Mouse (Mus musculus): ENCODE data around the gene Adcy3.
A peak's percentile ranks its signal among the peaks of the same experiment; 100 is the strongest.
"Not testable (repeated sequence)": the region's sequence is repeated elsewhere in the genome, so short reads cannot be mapped to it uniquely, and the experiment has no call there.

Gene Adcy3

DNA sequence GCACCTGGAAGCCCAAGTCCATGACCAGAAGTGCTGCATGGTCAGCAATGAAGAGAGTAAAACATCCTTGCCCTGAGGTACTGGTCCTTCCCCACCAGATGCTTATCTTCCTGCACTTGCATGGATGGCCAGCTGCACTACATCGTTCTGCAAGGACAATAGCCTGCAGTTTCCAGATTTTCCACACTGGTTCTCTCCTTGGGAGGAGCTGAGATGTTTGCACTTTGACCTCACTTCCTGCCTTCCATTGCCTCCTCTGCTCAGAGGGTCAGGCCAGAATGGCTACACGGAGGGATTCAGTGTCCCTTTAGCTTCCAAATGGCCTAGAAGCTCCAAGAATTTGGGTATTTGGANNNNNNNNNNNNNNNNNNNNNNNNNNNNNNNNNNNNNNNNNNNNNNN lies 51.7 kb downstream of the Adcy3 start:
- no peak for DNase-seq

DNA sequence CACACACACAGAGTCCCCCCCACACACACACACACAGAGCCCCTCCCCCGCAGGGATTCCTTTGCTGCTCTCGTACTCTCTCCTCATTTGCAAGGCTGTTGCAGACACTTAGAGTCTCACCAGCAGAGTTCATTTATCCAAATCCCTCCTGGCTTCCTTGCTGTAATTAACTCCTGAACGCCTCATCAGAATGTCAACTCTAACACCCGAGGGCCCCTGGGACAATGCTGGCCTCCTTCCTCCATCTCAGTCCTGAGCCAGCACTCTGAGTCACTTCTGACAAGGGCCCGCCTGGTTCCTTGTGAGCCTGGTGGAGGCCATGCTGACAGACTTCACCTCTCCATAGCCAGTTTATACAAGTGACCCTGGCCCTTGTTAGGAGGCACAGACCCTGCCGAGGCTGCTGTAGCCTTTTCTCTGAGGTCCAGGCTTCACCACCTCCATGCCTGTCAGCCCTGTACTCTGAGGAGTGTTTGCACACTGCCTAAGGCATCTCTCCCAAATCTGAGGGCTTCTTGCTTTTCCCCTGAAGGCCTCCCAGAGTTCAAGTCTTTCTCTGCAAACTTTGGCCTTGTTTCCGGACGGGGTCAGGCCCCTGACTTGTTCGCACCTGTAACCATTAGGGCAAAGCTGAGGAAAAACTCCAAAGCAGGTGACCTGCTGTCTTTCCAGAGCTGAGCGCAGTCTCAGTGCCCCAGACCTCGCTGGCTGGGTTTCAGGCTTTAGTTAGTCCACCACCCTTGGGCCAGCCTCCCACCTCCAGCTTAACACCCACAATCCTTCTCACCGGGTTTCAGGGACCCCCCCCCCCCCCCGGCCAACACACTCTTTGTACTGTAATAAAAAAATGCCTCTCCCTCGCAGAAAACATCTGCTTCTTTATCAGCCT lies 55.5 kb downstream of the Adcy3 start:
- peak; percentile 73 to 84 for DNase-seq

DNA sequence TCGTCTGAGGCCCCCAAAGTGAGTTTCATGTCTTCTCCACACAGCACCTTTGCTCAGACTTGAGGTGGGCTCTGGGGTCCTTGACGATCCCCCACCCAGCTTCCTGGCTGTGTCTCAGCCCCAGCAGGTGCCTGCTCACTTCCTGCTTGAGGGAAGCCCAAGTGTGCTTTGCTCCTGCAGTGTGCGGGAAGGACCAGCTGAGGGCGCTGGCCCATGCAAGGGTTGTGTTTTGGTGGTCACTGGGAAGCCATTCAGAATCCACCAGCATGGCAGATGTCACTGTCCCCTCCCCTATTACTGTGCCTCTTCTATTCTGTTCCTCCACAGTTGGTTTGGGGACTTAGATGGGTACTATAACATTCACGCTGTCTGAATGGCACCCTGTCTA lies 56.2 kb downstream of the Adcy3 start:
- DNase-seq, result peak; percentile 64 to 71

DNA sequence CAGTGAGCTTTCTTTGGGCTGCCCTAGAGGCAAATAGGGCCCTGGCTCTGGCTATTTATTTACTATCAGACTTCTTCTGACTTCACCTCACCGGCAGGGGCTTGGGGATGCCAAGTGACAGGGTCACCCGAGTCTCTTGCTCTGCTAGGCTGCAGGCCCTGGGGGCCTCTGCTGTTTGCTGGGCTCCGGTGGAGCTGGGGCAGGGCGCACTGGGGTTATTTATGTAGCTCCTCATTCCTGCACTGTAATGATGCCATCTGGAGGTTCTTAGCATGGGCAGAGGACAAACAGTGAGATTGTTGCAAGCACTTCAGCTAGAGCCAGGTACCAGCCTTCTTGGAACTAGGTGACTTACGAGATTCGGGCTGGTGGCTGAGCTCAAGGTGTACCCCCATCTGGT lies 59.6 kb downstream of the Adcy3 start:
- DNase-seq, result no peak

DNA sequence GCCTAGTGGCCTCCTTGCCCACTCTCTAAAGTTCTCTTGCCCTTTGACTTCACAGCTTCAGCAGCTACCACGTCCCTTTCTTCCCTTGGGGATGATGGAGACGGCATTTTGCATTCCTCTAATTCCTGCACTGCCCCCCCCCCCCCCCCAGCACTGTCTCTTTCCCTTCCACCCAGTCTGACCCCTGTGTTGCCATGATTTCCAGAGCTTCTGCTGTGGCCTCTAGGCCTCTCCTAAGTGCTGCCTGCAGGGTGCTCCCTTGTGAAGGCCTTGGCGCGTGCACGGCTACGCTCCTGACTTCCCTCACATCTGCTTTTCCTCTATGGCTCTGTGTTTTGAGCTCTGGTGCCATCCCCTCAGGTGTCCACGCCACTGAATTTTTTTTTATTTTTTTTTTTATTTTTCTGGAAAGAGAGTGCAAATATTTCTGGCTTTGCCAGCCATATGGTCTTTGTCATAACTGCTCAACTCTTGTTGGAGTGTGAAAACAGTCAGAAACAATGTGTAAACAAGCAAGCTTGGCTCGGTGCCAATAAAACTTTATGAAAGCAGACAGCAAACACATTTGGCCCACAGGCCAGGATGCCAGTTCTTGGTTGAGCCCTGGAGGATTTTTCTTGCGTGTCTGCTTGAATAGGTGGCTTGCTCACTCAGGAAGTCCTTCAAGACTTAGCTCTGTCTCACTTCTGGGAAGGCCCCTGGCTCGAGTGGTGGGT lies 60.3 kb downstream of the Adcy3 start:
- DNase-seq, result peak in 1 of 2 experiments; percentile 34

DNA sequence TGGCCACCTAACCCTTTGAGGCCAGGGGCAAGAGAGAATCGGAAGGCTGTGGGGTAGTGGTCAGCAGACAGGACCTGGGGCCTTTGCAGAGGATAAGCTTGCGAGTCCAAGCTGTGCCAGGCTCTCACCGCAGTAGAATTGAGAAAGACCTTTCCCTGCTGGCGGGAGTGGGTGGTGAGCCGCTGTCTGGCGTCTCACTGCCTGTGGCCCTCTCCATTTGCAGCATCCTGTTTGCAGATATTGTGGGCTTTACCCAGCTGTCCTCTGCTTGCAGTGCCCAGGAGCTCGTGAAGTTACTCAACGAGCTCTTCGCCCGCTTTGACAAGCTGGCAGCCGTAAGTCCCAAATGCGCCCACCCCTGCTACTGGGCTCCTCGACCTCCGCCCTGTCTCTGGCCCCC lies 61.7 kb downstream of the Adcy3 start:
- no peak for DNase-seq

DNA sequence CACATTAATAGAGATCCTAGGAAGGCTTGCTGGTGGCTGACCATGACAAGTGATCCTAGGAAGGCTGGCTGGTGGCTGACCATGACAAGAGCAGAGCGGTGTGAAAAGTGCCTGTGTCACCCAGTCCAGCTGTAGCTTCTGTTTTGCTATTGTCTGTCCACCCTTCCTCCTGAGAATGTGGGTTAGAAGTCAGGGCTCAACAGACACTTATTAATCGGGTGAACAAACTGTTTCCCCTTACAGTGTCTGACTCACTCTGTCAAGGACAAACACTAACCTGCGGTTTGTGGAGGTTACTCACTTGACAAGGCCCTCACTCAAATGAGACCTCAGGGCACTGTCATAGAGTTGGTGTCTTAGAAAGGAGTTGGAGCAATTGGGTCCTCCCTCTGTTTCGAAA lies 65.8 kb downstream of the Adcy3 start:
- no peak for DNase-seq

DNA sequence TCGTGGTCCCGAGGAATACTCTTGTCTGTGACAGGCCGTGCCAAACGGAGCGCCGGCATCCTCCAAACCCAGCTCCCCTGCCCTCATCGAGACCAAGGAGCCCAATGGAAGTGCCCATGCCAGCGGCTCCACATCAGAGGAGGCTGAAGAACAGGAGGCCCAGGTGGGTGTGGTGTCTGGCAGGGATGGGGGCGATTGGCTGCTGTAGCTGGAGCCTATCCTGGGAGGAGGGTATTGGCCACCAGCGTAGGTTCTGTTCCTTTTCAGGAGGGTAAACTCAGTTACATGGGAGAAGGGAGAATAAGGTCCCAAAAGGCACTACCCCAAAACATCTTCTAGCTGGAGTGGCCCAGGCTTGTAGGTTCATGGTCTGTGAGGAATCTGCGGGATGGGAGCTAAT lies 66.4 kb downstream of the Adcy3 start:
- DNase-seq, result no peak

DNA sequence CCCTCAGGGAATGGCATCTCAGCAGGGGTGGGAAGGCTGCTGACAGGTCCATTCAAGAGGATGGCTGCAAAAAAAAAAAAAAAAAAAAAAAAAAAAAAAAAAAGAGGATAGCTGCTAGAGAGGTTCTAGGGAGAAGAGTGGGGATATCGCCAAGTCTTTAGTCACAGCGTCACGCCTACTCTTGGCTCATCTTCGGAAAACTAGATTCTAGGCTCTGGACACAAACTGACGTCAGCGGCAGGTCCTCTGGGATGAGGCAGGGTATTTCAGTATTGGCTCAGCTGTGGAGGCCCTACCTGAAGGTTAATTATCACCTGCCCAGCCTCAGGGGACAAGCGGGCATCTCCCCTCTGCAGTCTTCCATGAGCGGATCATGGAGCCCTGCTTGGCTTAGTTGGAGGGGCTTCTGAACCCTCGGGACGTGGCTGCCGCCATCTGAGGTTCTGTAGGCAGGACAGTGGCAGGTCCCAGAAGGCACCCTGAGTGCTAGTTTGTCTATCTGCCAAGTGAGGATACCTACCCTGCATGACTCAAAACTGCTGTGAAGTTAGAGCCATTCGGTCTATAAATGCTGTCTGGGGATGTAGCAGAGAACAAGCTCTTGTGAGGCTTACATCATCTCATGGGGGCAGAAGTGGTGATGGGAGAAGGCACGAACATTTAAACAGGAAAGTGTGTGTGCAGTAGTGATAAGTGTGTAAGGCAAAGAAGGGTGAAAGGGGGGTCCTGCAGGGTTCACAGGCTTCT lies 68.7 kb downstream of the Adcy3 start:
- DNase-seq, result peak; percentile 59 to 69

DNA sequence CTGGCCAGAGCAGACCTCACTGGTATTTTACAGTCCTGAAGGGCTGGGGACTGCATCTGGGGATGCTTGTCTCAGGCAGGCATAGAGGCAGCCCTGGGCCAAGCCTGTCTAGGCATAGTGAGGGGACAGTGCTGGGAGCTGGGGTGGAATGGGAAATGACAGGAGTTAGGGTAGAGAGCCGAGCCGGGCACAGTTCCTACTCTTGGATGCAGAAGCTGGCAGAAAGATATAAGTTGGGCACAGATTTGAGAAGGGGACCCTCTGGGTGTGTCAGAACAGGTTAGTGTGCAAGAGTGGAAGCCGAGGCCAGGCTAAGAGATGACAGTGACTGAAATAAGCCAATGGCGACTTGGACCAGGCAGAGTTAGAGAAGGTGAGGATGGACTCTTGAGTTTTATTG lies 69.3 kb downstream of the Adcy3 start:
- peak; percentile 65 to 74 for DNase-seq

DNA sequence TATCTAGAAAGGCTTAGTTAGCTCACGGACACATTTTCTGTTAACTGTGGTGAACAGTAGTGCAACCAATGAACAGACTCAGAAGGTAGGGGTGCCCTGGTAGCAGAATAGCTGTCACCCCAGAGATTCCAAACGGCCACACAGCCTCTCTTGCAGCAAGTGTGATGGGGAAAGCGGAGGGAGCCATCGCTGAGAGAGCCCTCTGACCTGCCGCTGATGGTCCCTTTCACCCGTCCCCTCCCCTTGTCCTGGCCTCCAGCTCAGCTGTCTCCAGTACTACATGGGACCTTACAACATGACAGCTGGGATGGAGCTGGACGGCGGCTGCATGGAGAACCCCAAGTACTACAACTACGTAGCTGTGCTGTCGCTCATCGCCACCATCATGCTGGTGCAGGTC lies 73.2 kb downstream of the Adcy3 start:
- no peak for DNase-seq

DNA sequence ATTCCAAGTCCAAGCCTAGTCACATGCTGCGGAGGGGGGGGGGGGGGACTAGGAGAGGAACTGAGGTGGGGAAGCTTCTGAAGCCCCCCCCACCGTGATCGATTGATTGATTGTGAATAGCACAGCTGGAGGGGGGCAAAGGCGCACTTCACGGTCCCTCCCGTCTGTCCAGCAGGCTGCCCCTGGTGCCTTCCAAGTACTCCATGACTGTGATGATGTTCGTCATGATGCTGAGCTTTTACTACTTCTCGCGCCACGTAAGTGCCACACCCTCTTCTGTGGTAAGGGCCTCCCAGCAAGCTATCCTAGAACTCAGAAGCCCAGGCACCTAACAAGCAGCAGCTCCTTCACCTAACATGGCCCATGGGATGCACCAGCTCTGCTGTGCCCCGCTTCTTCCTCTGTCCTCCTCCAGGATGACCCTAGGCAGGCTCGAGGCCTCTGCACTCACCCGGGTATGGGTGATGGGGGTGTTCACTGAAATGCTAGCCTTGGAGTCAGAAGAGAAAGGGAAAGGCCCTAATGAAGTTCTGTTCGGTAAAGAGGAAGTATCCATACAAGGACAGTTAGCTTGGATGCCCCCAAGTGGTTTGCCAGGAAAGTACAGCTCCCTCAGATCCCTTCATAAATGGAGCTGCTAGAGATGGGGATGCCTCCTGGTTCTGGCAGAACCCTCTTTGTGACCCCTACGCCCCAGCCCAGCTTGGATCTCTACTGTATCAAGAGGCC lies 75.7 kb downstream of the Adcy3 start:
- peak; percentile 80 for DNase-seq

DNA sequence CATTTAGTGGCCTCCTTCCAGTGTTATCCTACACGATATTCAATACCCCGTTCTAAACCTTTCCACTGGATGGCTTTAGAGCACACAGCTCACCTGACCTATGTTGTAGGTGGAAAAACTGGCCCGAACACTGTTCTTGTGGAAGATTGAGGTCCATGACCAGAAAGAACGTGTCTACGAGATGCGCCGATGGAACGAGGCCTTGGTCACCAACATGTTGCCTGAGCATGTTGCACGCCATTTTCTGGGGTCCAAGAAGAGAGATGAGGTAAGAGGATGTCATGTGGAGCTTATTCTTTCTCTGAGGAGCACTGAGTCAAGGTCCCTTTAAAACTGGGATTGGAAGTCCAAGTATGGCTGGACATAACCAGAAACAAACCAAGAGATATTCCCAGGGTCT lies 76.3 kb downstream of the Adcy3 start:
- no peak for DNase-seq

DNA sequence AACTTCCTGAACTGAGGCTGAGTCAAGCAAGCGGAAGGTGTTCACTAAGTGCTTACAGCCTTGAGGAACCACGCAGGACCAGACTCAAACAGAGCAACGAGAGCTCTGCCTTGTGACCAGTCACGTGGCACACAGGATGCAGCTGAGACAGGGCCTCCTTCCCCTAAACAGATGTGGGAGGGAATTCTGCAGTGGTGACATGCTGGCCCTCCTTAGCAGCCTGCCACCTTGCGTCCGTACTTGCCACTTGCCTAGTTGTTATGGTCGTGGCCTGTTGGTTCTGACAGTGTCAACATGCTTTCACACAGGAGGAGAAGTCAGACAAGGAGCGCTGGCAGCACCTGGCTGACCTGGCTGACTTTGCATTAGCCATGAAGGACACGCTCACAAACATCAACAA lies 78.3 kb downstream of the Adcy3 start:
- no peak for DNase-seq

DNA sequence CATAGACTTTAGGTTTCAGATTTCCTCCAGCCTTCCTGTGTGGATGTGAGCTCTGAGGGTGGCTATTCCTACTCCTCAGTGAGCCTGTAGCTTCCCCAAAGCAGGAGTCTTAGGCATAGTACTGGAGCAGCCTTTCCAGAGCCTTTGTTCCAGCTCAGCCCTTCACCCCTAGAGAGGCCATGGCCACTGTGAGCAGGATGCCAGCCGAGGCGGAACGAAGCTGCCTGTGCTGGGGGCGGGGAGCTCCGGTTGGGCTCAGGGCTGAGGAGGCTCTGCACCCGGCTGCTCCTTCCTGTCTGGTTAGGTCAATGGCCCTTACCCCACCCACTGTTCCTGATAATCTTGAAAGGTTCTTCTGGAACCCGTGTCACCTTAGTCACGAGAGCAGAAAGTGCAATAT lies 80.0 kb downstream of the Adcy3 start:
- DNase-seq, result no peak

DNA sequence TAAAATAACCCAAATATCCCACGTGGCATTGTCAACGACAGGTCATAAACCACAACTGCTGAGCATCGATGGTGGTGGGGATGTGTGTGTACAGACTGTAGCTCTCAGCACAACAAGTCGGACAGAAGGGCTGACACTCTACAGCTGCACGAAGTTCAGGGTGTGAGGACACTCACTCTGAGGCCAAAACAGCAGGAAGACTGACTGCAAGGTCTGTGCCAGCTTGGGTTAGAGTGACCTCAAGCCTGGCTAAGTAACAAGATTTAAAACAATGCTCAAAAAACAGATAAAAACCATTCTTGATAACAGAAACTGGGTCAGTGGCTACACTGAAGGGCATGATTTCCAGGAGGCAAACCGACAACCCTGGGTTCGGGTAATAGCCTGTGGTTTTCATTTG lies 97.3 kb downstream of the Adcy3 start:
- DNase-seq, result no peak

DNA sequence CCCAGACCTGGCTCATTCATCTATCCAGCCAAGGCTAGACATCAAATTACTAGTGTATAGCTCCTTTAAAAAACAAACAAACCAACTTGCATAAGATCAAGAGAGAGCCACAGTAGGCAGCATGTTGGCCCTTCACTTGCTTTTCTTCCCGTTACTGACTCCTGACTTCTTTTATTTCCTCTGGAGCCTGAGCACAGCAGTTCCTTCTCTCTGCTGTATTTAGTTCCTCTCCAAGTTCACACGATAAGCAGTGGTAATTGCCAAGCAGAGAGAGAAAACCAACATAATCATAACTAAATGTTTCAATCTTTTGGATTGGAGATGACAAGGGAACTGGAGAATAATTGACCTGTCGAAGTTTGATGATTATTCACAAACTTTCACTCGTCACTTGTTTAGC lies 99.9 kb downstream of the Adcy3 start:
- DNase-seq, result no peak

DNA sequence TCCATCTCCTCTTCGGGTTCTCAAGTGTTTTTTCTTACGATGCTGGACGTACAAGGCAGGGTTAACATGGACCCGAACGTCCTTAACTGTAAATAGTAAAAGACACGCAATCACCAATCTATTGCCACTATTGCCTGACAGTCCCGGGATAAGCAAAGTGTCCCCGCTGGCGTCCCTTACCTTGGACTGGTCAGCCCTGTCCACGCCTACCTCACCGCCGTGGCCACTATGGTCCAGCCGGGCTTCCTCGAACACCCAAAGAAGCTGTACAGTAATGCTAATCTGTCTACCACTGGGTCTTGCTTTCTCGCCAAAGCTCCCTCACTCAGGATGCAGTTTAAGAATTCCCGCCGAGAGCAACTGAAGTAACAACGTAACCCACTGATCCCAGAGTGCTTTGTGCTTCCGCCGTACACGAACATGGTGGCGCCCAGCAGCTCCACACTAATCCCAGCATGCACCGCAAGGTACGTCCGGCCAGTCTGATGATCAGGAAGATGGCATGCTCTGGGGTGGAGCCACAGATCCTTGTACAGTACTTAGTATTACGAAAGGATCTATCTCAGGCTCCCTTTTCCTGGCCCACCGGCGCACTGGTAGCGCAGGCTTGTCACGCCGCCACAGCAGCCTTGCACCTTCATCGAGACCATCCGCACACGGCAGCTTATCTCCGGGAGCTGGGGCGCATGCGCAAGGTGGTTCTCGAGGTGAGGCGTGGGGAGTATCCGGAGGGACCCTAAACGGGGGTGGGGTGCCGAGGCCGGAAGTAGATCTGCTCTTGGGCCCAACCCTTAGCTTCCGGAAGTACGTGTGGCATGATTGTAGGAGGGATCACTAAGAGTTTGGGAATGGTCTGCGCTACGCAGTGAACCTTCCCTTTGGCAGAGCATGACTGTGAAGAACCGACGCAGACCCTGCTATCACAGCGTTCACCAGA lies 100.9 kb downstream of the Adcy3 start, which contains the start of the genes Ptrhd1 and Cenpo:
TSS of gene Ptrhd1 (plus strand) at position 456 of the 937 bp plus-strand sequence.
TSS of gene Cenpo (minus strand) at position 723 of the 937 bp plus-strand sequence.
- peak; percentile 96 to 97 for DNase-seq

DNA sequence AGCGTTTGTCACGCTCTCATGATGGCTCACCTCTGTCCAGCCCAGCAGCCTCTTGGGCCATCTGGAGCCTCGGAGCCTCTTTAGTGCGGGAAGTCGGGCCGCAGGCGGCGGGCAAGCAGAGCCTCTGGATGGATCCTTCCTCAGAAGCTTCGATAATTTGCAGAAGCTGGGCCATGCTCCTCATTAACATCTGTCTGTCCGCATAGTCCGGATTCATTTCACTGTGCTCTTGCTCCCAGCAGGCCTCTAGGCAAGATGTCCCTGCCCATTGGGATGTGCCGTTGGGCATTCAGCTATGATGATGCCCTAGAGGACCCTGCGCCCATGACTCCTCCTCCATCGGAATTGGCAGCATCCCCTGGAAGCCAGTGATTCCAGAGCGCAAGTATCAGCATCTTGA lies 104.6 kb downstream of the Adcy3 start:
- DNase-seq, result no peak

DNA sequence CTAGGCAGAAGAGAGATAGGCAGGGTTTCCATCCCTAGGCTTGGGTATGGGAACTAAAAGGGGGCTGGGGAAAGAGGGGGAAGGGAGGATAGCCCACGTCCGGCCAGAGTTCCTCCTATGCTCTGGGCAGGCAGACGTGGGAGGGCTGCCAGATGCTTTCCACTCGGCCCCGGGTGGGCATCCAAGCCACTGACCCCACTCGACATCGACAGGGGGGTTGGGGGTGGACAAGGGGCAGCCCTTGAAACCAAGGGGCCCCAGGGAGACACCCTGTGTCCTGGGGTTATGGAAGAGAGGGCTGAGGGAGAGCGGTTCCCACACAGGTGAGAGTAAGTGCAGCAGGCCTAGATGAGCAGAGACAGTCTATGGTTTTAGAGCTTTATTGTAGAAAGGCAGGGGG lies 107.4 kb downstream of the Adcy3 start:
- not testable (repeated sequence) for DNase-seq

DNA sequence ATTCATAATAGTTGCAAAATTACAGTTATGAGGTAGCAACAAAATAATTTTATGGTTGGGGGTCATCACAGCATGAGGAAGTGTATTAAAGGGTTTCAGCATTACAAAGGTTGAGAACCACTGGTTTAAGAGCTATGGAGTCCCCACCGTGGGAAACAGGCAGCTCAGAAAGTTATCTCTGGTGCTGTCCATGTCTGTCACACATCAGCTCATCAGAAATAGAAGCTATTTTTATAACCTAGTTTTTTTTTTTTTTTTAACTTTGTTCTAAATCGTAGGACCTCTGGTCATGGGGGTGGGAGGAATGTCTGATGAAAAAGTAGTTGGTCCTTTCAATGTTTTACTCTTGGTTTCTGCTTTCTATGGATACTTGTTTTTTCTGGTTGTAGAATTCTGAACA lies 110.9 kb downstream of the Adcy3 start:
- no peak for DNase-seq

DNA sequence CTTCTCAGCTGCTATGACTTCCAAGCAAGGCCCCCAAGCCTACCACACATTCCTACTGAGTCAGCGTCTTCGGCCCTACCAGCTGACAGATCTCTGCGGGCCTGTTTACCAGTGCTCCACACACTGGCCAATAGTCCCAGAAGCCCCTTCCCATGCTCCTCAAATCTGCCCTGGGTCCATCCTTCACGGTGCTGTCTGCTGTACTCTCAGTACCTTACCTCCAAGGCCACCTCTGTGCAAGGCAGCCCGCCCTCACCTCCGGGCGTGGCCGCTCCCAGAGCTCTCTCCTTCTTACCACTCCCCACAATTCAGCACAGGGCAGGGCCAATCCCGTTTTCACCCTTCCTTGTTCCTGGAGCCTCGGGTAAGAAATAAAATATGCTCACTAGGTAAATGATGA lies 112.8 kb downstream of the Adcy3 start:
- DNase-seq, result no peak
